Mouse (Mus musculus) stomach, embryonic 15.5 days (tissue): ENCODE data around the gene Fosl1. TPM values are rescaled to one million over a fixed set of nuclear protein-coding genes. Genes with fewer than 3 reads are reported as not detected.
"Not testable (repeated sequence)": the region's sequence is repeated elsewhere in the genome, so short reads cannot be mapped to it uniquely, and the experiment has no call there.

Experiments used
- ATAC-seq: fragments of 200-750 bp; cut with Nextera tagmentation; 2 replicates; pipeline ENCODE4 v1.8.0; 2017; ENCODE audit warnings: low read depth, moderate number of reproducible peaks, moderate TSS enrichment; ENCODE audit not compliant: insufficient read depth, low FRiP score
- H3K27ac ChIP-seq: fragments of 300-500 bp; sonication (generic); 2 replicates; pipeline ENCODE4 v1.5.1; 2015; ENCODE audit warnings: mild to moderate bottlenecking, inconsistent platforms
- H3K27me3 ChIP-seq: fragments of 300-500 bp; sonication (generic); replicated peaks from 2 replicates; pipeline ENCODE4 v1.6.1; 2015; ENCODE audit warnings: inconsistent platforms
- H3K36me3 ChIP-seq: fragments of 300-500 bp; sonication (generic); 2 replicates; pipeline ENCODE4 v1.6.1; 2015; ENCODE audit warnings: inconsistent platforms
- H3K4me1 ChIP-seq: fragments of 300-500 bp; sonication (generic); 2 replicates; pipeline ENCODE4 v1.6.1; 2015; ENCODE audit warnings: inconsistent platforms
- H3K4me2 ChIP-seq: fragments of 300-500 bp; sonication (generic); 2 replicates; pipeline ENCODE4 v1.6.1; 2015; ENCODE audit warnings: mild to moderate bottlenecking, inconsistent platforms
- H3K4me3 ChIP-seq: fragments of 300-500 bp; sonication (generic); replicated peaks from 2 replicates; pipeline ENCODE4 v1.5.1; 2015; ENCODE audit warnings: inconsistent platforms
- H3K9ac ChIP-seq: fragments of 300-500 bp; sonication (generic); 2 replicates; pipeline ENCODE4 v1.6.1; 2015; ENCODE audit warnings: inconsistent platforms
- H3K9me3 ChIP-seq: fragments of 300-500 bp; sonication (generic); 2 replicates; pipeline ENCODE4 v1.6.1; 2016; ENCODE audit warnings: inconsistent platforms
- WGBS: fragments of 180-500 bp; shearing (Covaris S2); methylation state at CpG from one replicate; pipeline ENCODE4 v1.1.7; 2015; 5-methylcytosine and 5-hydroxymethylcytosine counted together
- polyA plus RNA-seq: library from polyadenylated mRNA; unstranded; fragments of >200 nt; fragmentation: Nextera tagmentation; extraction: Ambion mirVana; gene quantifications from 2 replicates; pipeline ENCODE4 v1.2.1, GENCODE M21; 2015

Gene Fosl1
- polyA plus RNA-seq, 1 experiment from 2014 or later, result not detected

GRCm38 (mm10) chr19:5487768-5488550 lies 40.6 kb downstream of the Fosl1 start, which contains the start of gene Mus81:
Mus81 (minus strand) TSS chr19:5488402.
- H3K9ac ChIP-seq, result peak within 1 kb of the TSS; percentile 58
- H3K4me2 ChIP-seq, result peak within 1 kb of the TSS; percentile 90
- WGBS, result under 1% methylated on average over 39 of the region's 39 CpGs
- H3K27me3 ChIP-seq, result no peaks in the 10 kb centered on the region
- H3K36me3 ChIP-seq, result peaks cover 25% of the 10 kb centered on the region
- ATAC-seq, result peak; percentile 76
- peak within 1 kb of the TSS; percentile 100 for H3K27ac ChIP-seq
- H3K9me3 ChIP-seq, result no peaks in the 10 kb centered on the region
- peaks cover 30% of the 10 kb centered on the region for H3K4me1 ChIP-seq
- peak within 1 kb of the TSS; percentile 63 for H3K4me3 ChIP-seq

- Histone ChIP-seq H3K4me2 (peak overlapping the region; percentile 90), H3K4me1 (peaks cover 34% of the 10 kb centered on the region), H3K27me3 (no peaks in the 10 kb centered on the region), H3K27ac (peak overlapping the region; percentile 100), H3K36me3 (peaks cover 29% of the 10 kb centered on the region), H3K9ac (peak overlapping the region; percentile 31; the same call in 1 of the 2 replicates), H3K4me3 (peak overlapping the region; percentile 63), H3K9me3 (no peaks in the 10 kb centered on the region)
- ATAC-seq, result peak; percentile 83
- WGBS, result under 1% methylated on average over 26 of the region's 26 CpGs
These were observed 41.7 kb downstream of the Fosl1 start for GRCm38 (mm10) chr19:5488878-5489571.

GRCm38 (mm10) chr19:5489721-5490120 lies 42.4 kb downstream of the Fosl1 start:
- peaks cover 32% of the 10 kb centered on the region for H3K36me3 ChIP-seq
- not testable (repeated sequence) for ATAC-seq, H3K9me3 ChIP-seq, H3K9ac ChIP-seq, H3K27me3 ChIP-seq
- peak overlapping the region; percentile 100 for H3K27ac ChIP-seq
- H3K4me1 ChIP-seq, result peaks cover 36% of the 10 kb centered on the region
- peak overlapping the region; percentile 98 for H3K4me3 ChIP-seq
- peak overlapping the region; percentile 90 for H3K4me2 ChIP-seq
- WGBS, result 40% methylated on average over 10 of the region's 10 CpGs

- Histone ChIP-seq H3K27ac (peak within 1 kb of the TSS; percentile 100), H3K36me3 (peaks cover 31% of the 10 kb centered on the region), H3K4me2 (peak within 1 kb of the TSS; percentile 90), H3K9ac (peak within 1 kb of the TSS; percentile 99), H3K27me3 (no peaks in the 10 kb centered on the region), H3K4me3 (peak within 1 kb of the TSS; percentile 98), H3K9me3 (no peaks in the 10 kb centered on the region), H3K4me1 (peaks cover 36% of the 10 kb centered on the region)
- WGBS, result under 1% methylated on average over 61 of the region's 62 CpGs
- peak; percentile 68 for ATAC-seq
These were observed 43.1 kb downstream of the Fosl1 start, which contains the start of gene Cfl1 for GRCm38 (mm10) chr19:5490313-5490897. Cfl1 (plus strand) TSS chr19:5490455.

GRCm38 (mm10) chr19:5490898-5491708 lies 43.8 kb downstream of the Fosl1 start:
- peak overlapping the region; percentile 100 for H3K27ac ChIP-seq
- H3K4me1 ChIP-seq, result peaks cover 35% of the 10 kb centered on the region
- H3K27me3 ChIP-seq, result no peaks in the 10 kb centered on the region
- H3K4me3 ChIP-seq, result peak overlapping the region; percentile 98
- H3K4me2 ChIP-seq, result peak overlapping the region; percentile 50
- under 1% methylated on average over 59 of the region's 59 CpGs for WGBS
- no peaks in the 10 kb centered on the region for H3K9me3 ChIP-seq
- peak; percentile 17; the same call in 1 of the 2 replicates for ATAC-seq
- peak overlapping the region; percentile 99 for H3K9ac ChIP-seq
- H3K36me3 ChIP-seq, result peaks cover 31% of the 10 kb centered on the region

GRCm38 (mm10) chr19:5492641-5493040 lies 45.3 kb downstream of the Fosl1 start:
- Histone ChIP-seq H3K4me1 (peaks cover 20% of the 10 kb centered on the region; the same call in 1 of the 2 replicates), H3K9ac (no peak overlapping the region), H3K27me3 (no peaks in the 10 kb centered on the region), H3K4me2 (no peak overlapping the region), H3K9me3 (no peaks in the 10 kb centered on the region), H3K36me3 (peaks cover 31% of the 10 kb centered on the region), H3K27ac (no peak overlapping the region), H3K4me3 (no peak overlapping the region)
- WGBS, result 78% methylated on average over 4 of the region's 4 CpGs
- no peak for ATAC-seq

GRCm38 (mm10) chr19:5493301-5493721 lies 46.0 kb downstream of the Fosl1 start:
- H3K27me3 ChIP-seq, H3K9ac ChIP-seq, H3K9me3 ChIP-seq, H3K4me2 ChIP-seq, ATAC-seq, H3K27ac ChIP-seq, H3K4me3 ChIP-seq: not testable (repeated sequence)
- H3K36me3 ChIP-seq, result peaks cover 31% of the 10 kb centered on the region
- WGBS, result 67% methylated on average over 9 of the region's 9 CpGs
- peaks cover 20% of the 10 kb centered on the region; the same call in 1 of the 2 replicates for H3K4me1 ChIP-seq

GRCm38 (mm10) chr19:5494314-5494713 lies 47.0 kb downstream of the Fosl1 start:
- Histone ChIP-seq H3K27ac (no peak overlapping the region), H3K9ac (no peak overlapping the region), H3K4me3 (no peak overlapping the region), H3K4me2 (no peak overlapping the region), H3K4me1 (peaks cover 15% of the 10 kb centered on the region; the same call in 1 of the 2 replicates), H3K27me3 (no peaks in the 10 kb centered on the region), H3K36me3 (peaks cover 31% of the 10 kb centered on the region), H3K9me3 (no peaks in the 10 kb centered on the region)
- WGBS, result 77% methylated on average over 3 of the region's 3 CpGs
- ATAC-seq, result no peak

- peaks cover 31% of the 10 kb centered on the region for H3K36me3 ChIP-seq
- H3K4me3 ChIP-seq, result no peak overlapping the region
- WGBS, result 82% methylated on average over 12 of the region's 12 CpGs
- H3K9me3 ChIP-seq, result no peaks in the 10 kb centered on the region
- H3K27ac ChIP-seq, result no peak overlapping the region
- no peak overlapping the region for H3K9ac ChIP-seq
- H3K4me2 ChIP-seq, result no peak overlapping the region
- ATAC-seq, result no peak
- H3K4me1 ChIP-seq, result peaks cover 14% of the 10 kb centered on the region; the same call in 1 of the 2 replicates
- no peaks in the 10 kb centered on the region for H3K27me3 ChIP-seq
These were observed 48.2 kb downstream of the Fosl1 start for GRCm38 (mm10) chr19:5495353-5496051.

GRCm38 (mm10) chr19:5496052-5496370 lies 48.7 kb downstream of the Fosl1 start:
- Histone ChIP-seq H3K9me3 (no peaks in the 10 kb centered on the region), H3K9ac (no peak overlapping the region), H3K4me2 (no peak overlapping the region), H3K4me1 (peaks cover 14% of the 10 kb centered on the region; the same call in 1 of the 2 replicates), H3K27ac (no peak overlapping the region), H3K4me3 (no peak overlapping the region), H3K27me3 (no peaks in the 10 kb centered on the region), H3K36me3 (peaks cover 31% of the 10 kb centered on the region)
- ATAC-seq, result no peak
- 85% methylated on average over 16 of the region's 16 CpGs for WGBS
